Mouse (Mus musculus) adrenal gland, adult 18-20 months (tissue): ENCODE data around the gene Ilkap. TPM values are rescaled to one million over a fixed set of nuclear protein-coding genes. Genes with fewer than 3 reads are reported as not detected.

ENCODE experiments used
- DNase-seq, 2 experiments: peaks; one replicate each; pipeline ENCODE4 v3.0.0; 2021 to 2022; ENCODE audit warnings: low spot score in 2 of 2
- long read RNA-seq, 2 experiments: library from polyadenylated mRNA; stranded (forward); transcript quantifications; one replicate each; pipeline ENCODE4 v2.0.0; 2021
- total RNA-seq, 2 experiments: library from RNA; stranded (reverse); gene quantifications; 1 replicate in 1 of 2; 2 replicates in 1 of 2; pipeline ENCODE4 v1.2.3; 2021

Ilkap gene
- 100 to 1,000 TPM in 1 of 2 experiments, 10 to 100 TPM in 1; 93.7 to 121 TPM for total RNA-seq
- long read RNA-seq, experiment 1, transcript Ilkap-201 (12 exons, 1,368 nt), result major isoform, 39 of 63 reads
- long read RNA-seq, experiment 1, partial matches to known transcripts, result 0 of 63 reads
- long read RNA-seq, experiment 1, other reads (novel, unspliced or antisense), result 23 of 63 reads
- long read RNA-seq, experiment 2, transcript Ilkap-201 (12 exons, 1,368 nt), result major isoform, 103 of 164 reads
- long read RNA-seq, experiment 2, partial matches to known transcripts, result 11 of 164 reads
- long read RNA-seq, experiment 2, other reads (novel, unspliced or antisense), result 47 of 164 reads

DNA sequence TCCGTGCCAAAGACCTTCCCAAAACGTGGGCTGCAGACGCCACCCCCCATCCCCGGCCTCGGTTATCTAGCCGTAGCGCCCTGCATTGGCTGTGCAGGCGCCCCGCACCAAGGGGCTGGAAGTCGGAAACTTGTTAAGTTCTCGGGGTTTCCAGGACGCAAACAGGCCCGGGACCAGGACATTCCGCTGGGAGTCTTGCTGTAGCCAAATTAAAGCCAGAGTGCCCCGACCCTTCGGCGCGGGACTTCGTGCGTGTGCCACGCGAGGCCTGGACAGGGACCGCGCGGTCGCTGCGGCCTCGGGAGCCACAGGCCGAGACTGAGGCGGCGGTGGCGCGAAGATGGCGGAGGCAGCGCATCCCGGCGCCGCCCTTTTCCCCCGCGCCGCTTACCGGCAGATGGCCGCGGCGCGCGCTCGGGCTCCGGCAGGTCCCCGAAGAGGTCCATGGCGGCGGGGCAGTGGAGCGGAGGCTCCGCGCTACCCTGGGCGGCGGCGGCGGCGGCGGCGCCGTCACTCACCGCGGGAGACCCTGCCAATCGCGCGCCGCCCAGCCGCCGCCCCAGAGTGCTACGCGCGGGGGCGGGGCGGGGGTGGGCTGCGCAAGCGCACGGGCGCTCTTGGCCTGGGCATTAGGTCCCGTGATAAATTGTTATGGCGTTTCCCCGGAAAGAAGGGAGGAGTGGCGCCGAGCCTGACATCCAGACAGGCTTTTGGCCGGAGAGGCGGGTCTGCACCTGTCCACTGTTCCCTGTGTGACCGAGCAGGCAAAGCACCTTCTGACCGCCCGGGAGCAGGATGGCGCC, at the start of gene Ilkap:
Ilkap (minus strand) TSS at position 556 of the 803 bp plus-strand sequence.
- peak; percentile 75 to 79 for DNase-seq

DNA sequence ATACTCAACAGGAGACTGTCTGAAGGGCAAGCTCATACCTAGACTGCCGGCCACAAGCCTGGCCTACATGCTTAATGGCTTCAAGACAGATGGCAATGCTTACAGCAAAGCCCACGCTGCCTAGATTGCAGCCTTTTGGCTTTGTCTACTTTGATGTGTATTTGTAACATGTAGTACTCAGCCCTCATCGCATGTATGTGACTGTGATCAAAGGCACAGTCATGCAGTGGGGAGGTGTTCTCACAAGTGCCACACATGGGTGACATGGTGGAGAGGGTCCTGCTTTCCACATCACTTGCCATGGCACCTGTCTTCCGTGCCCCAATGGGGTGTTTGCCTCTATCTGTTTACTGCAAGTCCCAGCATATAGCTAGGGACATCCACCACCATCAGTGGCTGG, 47.9 kb upstream of the Ilkap start:
- DNase-seq, result no peak

DNA sequence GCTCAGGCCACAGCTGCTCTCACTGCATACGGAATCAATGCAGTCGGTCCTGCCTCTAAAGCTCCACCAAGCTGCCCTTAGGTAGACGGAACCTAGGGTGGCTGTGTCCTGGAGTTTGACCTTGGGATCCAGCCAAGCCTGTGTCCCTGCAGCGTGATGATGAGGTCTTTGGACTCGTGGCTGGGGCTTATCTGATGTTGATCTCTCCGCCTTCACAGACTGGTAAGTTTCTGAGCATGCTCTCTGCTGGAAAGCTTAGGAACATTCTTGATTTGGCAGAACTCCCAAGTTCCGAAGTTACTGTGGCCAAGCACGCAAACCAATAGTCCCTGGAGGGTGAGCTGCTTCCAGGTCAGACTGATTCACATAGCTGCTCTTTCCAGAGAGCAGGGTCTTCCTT, 47.4 kb upstream of the Ilkap start:
- DNase-seq, result peak; percentile 58 to 74

DNA sequence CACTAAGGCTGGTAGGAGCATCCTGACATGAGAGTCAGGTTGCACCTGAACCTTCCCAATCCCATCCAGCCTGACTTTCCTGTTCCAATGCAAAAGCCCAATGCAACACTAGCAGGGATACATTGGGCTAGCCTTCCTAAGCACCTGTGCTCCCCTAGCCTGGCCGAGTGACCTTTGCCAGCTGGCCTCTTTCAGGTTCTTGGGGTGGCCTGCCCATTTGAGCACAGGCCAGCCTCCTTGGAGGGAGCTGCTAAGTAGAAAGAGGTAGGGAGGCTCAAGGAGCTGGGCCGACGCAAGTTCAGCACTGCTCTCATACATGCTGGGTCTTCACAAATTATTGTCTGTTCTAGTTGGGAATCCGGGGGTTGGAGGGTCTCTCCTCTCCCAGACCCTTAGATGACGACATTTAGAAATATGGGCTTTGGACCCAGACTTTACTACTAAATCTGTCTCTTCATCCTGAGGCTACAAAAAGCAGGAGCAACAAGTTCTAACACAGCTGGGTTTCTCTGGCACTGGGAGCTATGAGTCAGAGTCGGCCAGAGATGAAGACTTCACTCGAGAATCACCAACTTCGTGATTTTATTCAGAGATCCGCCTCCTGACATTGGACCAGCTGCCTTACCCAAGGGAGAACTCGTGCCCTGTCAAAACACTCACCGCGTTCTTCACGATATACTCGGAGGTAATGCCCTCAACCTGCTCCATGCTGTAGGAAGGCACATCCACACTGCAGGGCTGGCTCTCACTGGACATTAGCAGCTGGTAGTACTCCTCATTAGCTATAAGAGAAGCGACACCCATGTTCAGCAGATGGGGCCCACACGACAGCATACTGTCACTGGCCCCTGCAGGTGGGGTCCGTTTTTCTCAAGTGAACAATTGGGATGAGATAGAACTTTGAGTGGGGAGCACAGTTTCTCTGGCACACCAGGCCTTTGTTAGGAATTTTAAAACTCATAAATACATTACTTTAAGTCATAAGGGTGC, 46.5 kb upstream of the Ilkap start:
- DNase-seq, result no peak

DNA sequence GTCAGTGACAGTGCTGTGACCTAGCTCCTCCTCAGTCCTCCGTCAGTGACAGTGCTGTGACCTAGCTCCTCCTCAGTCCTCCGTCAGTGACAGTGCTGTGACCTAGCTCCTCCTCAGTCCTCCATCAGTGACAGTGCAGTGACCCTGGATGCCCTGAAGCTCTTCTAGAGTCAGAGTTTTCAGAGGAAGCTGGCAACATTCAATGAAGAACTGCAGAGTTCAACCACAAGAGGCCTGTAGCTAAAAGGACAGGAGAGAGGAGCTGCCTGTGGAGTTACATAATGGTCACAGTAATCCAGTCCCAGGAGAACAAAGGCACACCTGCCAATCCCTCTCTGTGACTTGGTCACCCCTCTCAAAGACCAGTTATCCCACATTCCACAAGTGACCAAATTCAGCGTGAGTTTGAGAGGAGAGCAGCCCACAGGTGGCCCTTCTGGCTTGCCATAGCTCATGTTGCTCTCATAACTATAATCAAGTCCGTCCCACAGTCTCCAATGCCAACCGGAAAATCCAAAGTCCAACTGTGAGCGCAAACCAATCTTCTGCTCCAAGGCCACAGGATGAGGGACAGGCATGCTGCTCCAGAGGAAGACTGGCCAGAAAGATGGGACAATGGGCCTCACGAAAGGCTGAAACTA, 43.9 kb upstream of the Ilkap start:
- no peak for DNase-seq

DNA sequence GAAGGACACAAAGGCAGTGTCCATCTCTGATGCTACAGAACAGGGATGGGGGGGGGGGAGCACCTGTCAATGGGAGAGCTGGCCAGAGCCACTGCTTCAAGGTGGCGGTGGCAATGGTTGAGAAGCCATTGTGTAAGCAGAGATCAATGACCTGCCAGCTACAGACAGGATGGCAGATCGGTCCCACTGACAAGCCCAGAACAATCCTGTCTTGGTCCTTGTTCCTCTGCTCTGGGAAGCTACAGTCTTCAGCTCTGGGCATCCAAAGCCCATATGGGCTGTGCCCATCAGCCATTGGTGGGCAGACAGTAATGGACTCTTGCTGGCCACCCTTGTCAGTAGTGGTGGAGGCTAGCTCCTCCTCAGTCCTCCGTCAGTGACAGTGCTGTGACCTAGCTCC, 43.2 kb upstream of the Ilkap start:
- DNase-seq, result no peak

DNA sequence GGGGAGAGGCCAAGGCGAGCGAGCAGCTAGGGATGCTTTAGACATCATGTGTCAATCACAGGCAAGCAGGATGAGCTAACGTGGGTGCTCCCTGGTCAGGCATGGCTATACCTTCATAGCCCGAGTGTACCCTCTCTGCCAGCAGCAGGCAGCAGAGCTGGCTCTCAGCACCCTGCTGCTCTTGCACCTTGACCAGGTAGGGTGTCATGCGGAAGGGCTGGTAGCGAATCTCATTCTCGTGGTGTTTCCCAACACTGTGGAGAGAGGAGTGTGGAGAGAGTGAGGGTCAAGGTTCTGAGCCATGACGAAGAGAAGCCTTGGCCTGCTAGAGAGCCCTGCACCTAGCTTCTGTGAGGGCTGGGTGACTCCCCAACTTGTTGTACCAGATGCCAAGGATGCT, 41.2 kb upstream of the Ilkap start:
- DNase-seq, result no peak

DNA sequence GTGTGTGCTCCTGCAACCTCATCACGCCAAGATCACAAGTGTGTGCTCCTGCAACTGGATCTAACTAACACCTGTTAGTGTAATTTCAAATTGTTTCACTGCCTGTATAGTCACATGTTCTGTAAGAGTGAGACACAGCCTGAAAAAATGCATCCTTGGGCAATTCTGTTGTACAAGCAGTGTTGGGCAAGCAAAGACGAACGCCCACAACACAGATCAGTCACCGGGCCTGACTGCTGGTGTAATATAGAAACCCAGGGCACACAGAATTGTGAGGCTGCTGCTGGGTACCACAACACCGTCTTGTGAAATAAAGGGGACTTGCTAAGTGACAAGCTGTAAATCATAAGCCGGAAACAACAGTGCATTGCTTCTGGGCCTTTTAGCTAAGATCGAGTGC, 39.0 kb upstream of the Ilkap start:
- DNase-seq, result no peak

DNA sequence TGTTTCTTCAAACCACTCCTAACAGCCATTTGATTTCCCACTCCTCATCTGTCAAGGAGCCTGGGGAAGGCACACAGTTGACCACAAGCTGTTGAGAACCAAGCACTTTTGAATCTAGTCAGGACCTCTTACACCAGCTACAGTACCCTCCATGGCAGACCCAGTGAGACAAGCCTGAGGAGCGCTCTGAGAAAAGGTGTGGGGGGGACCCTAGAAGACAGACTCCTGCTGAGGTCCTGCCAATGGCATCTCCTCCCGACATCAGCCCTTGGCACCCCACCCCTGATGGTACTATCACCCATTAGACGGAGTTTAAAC, 38.4 kb upstream of the Ilkap start:
- DNase-seq, result no peak

DNA sequence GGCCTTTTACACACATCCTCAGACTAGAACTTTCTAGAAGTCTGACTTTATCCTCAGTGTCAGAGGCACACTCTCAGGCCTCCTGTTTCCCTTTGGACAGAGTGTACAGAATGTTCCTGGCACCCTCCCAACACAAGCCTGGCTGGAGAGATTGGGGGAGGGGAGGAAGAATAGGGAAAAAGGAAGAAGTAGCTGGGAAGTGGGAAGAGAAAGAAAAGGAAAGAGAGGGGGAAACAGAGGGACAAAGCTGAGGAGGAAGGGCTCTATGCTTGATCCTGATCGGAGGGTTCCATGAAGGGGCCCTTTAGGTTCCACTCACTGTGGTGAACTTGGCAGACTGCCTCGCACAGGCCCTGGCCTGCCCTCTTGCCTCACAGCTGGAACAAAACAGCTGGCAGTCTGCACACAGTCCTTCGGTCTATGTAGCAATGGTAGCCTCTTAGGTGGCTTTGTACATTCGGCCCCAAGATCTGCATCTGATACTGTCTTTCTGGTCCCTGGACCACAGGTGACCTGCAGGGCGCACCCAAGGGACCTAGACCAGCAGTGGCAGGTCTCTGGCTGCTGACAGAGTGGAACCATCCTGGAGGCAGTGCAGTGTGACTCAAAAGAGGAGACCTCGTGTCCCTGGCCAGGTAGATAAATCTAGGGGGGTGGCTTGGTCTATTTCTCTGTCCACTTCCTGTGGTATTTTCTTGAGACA, 37.9 kb upstream of the Ilkap start:
- DNase-seq, result peak; percentile 70 to 72

DNA sequence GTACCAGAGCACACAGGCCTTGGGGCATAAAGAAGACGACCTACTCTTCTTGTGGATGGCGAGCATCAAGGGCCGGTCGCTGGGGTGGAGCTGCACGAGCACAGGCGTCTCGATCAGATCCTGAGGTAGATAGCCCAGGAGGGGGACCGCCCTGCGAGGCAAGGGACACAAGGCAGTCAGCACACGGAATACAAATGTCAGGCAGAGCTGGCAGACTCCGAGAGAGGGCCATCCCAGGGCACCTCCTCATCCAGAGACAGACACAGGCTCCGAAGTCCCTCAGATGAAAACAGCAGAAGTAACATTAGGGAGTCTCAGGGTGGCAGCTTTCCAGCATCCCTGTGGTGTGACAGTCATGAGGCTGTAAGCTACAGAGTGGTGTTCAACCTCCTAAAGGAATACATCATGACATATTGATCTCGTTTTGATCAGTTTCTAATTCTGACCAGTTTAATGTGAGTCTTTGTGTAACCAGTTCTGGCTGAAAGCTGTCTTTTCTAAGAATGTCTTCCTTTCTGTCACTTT, 37.1 kb upstream of the Ilkap start:
- DNase-seq, result no peak

DNA sequence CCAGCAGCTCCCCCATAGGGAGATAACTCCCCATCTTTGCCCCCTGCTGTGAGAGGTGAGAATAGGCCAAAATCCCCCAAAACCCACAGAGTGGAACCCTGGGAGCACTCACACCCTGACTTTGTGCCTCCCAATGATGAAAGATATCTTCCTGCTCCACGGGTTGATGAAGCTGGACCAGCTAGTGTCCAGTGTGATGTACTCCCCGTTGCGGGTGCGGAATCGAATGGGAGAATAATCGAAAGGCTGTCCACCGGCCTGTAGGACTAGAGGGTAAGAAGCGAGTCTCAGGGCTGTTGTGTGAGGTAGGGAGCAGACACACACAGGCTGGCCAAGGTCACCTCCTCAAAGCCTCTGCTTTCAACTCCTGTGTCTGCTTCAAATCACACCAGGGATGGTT, 36.3 kb upstream of the Ilkap start:
- no peak for DNase-seq

DNA sequence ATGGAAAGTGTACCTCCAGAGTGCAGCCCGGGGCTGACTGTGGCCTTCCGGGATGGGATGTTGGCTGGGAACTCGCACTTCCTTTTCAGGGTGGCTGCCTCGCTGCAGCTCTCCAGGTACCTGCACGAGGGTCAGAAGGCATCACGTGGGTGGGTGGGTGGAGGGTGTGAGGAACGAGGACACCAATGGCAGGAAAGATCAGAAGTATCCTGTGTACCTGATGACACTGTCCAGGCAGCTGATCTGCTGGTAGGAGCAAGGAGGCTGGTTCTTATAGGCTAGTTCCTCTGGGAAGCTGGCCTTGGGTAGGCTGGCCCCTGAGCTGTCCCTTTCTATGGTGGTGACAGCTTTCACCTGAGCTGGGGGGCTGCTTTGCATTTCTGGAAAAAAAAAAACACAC, 32.1 kb upstream of the Ilkap start:
- no peak for DNase-seq

DNA sequence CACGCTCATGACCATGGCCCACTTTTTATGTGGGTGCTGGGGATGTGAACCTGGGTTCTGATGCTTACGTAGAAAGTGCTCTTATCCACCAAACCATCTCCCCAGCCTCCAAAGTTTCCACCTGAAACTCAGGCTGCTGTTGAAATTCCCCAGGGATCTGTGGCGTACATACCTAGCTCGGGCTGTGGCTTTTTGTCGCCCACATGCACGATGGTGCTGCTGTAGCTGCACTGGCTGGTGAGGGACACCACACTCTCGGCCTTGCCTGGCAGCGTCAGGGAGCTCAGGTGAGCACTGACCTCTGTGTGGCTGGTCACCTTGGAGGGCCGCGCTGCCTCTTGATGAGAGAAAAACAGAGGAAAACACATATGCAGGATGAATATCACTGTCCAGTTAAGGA, 30.6 kb upstream of the Ilkap start:
- no peak for DNase-seq

DNA sequence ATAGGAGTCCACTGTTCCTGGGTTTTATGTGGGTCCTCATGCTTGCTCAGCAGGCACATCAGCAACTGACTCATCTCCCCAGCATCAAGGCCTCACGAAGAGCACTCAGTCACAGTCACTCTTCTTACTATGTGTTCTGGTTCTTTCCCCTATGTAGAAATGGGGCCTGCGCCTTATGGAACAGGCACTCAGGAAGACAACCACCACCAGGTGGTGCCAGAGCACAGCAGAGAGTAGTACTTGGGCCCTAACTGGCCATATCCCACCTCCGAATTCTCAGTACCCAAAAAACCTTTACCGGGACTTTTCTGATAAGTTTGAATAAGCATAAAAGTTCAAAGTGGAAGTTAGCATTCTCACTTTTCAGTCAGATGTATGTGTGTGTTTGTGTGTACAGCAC, 30.0 kb upstream of the Ilkap start:
- peak; percentile 88 to 89 for DNase-seq

DNA sequence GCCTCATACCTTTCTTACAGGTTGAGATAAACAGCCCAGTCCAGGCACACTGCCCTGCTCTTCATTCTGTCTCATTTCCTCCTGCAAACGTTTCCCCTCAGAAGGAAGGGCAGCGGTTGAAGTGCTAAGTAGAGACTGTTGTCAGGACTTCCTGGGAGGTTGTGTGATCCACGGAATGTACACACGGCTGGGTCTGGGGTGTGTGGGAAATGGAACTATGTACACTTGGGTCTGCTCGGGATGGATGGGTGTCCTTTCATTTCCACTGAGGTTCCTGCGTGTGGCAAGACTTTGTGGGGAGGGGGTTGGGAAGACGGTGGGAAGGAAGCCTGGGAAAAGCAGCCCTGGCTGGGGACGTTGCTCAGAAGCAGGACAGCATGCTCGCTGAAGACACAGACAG, 27.8 kb upstream of the Ilkap start:
- DNase-seq, result no peak

DNA sequence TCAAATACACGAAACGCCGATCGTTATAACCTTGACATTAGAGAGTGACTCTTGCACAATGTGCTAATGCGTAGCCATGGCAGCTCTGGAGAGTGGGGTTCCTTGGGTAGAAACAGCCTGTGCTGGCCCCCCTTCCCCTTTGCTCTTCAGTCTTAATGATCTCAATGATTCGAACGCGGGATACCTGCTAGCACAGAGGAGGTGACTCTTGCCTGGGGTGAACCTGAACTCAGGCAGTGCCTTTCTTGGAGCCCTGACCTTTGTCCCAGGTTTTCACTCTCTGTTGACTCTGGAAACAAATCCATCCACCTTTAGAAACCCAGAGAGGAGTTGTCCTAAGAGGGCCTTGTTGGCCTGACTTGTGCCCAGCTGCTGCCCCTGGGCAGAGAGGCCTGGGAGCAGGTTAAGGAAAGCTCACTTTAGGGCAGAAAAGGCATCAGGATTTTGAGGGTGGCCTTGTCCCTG, 22.0 kb upstream of the Ilkap start:
- DNase-seq, result no peak

DNA sequence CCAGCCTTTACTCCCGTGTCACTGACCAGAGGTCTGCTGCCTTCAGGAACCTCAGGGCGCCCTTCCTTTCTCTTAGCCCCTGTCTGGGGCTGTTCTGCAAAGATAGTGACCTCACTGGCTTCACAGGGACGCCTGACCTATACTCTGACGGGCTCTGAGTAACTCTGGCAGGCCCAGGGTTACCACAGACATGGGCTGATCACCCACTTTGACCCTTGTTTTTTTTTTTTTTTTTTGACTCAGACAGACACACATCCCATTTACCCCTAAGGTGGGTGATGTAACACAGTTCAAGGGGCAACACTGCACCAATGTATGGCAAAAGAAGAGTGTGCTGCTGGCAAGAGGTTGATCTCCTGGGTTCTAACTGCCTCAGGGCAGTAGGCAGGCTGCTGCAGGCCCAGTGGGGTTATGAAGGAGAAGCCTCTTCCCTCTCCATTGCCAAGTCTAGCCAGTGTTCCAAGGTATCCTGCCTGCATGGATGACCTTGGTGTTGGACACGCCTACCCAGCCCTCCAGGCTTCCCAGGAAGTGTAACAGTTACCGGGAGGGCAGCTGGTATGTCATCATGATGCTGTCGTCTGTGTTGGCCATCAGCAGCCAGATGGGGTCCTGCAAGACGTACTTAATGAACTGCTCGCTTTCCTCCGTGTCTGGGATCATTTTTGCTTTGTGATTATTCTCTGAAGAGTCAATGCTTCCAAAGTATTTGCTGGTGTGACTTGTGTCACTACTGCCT, 21.4 kb upstream of the Ilkap start:
- peak in 1 of 2 experiments; percentile 60 for DNase-seq

DNA sequence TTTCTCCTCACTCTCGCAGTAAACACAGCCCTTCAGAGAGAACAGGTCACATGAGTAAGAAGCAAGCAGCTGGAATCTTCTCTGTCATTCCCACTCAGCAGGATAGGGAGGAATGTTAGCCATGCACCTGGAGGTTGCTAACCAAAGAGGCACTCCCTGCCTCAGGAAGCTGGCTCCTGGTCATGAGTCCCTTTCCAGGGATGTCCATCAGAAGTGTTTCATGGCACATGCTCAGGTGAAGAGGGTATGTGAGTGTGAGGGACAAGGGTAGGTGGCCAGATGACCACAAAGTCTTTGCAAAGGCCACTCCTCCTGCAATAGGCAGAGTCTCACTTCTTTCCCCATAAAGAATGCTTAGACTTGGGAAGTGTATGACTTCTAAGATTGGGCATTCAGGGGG, 19.4 kb upstream of the Ilkap start:
- DNase-seq, result no peak
